Mouse (Mus musculus): ENCODE measurements around the gene Dynlt1a.
"Not testable (repeated sequence)": the region's sequence is repeated elsewhere in the genome, so short reads cannot be mapped to it uniquely, and the experiment has no call there.

GRCm38 (mm10) chr17:6283137-6283536, 34.2 kb downstream of the Dynlt1a start:
- TF ChIP-seq CTCF (IDR thresholded peaks at IDR 0.05; ENCODE audit: low read depth, low read length); POLR2A (IDR thresholded peaks at IDR 0.05; ENCODE audit: insufficient read depth, low read length): not testable (repeated sequence)
